Mouse (Mus musculus): ENCODE measurements around the gene Tdpoz3.
"Not testable (repeated sequence)": the region's sequence is repeated elsewhere in the genome, so short reads cannot be mapped to it uniquely, and the experiment has no call there.

Tdpoz3 gene

DNA sequence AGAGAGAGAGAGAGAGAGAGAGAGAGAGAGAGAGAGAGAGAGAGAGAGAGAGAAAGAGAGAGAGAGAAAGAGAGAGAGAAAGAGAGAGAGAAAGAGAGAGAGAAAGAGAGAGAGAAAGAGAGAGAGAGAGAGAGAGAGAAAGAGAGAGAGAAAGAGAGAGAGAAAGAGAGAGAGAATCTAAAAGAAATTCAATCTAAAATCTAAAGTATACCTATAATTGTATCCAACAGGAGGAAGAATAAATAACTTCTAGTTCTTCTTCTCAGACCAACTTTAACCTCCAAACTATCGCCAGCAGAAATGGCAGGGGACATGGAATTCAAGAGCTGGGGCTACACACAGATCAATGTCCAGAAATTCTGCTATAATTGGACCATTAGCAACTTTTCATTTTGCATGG is at the start of gene Tdpoz3:
Gene Tdpoz3 (plus strand): TSS at position 301 of the 400 bp plus-strand sequence.
- not testable (repeated sequence) for DNase-seq

DNA sequence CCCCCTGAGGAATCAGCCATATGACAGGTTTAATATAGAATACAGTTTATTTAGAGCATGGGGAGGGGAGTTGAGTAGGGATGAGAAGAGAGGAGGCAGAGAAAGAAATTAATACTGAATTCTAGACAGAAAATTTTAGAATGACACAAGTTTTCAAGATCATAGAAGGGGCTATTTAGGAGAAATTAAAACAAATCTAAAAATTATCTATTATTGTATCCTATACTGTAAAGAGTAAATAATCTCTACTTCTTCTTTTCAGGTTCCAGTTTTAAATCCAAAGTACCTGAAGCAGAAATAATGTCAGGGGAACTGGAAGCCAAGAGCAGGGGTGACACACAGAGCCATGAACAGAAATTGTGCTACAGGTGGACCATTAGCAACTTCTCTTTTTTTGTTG is 29.7 kb upstream of the Tdpoz3 start, which contains the start of gene Tdpoz4:
Gene Tdpoz4 (plus strand): TSS at position 301 of the 400 bp plus-strand sequence.
- DNase-seq, result not testable (repeated sequence)

DNA sequence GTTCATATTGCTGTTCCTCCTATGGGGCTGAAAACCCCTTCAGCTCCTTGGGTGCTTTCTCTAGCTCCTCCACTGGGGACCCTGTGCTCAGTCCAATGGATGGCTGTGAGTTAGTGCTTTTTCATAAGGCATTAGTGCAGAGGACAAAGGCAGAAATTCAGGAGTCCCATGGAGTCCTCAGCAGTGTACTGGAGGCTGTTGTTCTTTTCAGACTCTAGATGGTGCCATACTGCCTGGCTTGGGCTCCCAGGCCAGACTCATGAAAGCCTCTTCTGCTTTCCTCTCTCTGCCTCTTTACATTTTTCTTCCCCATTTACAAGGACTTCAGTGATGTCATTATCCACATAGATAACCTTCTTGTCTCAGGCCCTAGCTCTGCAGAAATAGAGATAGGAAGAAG is 12.5 kb upstream of the Tdpoz3 start:
- not testable (repeated sequence) for DNase-seq

DNA sequence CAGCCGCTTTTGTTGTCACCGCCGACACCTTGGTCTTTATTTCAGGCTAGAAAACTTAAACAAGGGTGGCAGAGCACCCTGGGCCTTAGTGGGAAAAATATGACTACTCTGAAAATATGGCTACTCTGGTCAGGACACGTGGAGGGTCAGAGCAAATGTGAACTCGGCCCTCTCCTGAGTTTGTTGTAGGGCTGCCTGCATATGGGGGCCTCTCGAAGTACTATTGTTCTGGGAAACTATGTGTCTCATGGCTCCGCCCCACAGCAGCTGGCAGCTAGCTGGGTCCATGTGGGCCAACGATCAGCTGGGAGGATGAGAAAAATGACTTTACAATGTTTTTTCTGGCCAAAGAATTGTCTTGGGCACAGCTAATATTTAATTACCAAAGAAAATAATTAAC is 33.1 kb downstream of the Tdpoz3 start:
- DNase-seq, result not testable (repeated sequence)

DNA sequence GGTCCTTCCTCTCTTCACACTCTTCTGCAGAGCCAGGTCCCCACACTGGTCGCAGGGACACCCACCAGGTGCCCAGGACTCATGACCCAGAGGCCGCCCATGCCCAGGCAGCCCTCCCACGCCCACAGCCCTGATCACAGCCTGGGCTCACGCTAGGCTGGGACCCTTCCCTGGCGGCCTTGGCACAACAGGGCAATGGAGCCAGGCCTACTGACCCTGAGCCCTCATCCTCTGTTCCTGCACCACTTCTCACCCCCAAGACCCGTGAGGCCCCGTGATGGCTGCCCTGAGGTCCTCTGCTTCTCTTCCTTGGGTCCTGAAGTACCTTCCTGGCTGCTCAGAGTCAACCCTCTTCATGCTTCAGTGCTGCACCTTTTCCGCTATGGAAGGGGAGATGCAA is 44.8 kb downstream of the Tdpoz3 start:
- DNase-seq, result not testable (repeated sequence)

All from cerebellum, postnatal 10 days (tissue).